Mouse (Mus musculus) hindbrain, postnatal 0 days (tissue): ENCODE data around the gene Sacs. TPM values are rescaled to one million over a fixed set of nuclear protein-coding genes. Genes with fewer than 3 reads are reported as not detected.

ENCODE experiments used
- ATAC-seq: fragments of 200-750 bp; cut with Nextera tagmentation; 2 replicates; pipeline ENCODE4 v1.8.0; 2017; ENCODE audit warnings: mild to moderate bottlenecking, moderate TSS enrichment, moderate library complexity
- DNase-seq: peaks from one replicate; pipeline ENCODE4 v3.0.0-alpha.2; 2015; ENCODE audit warnings: low spot score
- H3K27ac ChIP-seq: fragments of 300-500 bp; sonication (generic); 2 replicates; pipeline ENCODE4 v1.5.1; 2014; ENCODE audit warnings: mild to moderate bottlenecking
- H3K27me3 ChIP-seq: fragments of 300-500 bp; sonication (generic); 2 replicates; pipeline ENCODE4 v1.6.1; 2014; ENCODE audit warnings: low read length, mixed read lengths; ENCODE audit not compliant: insufficient read depth
- H3K36me3 ChIP-seq: fragments of 300-500 bp; sonication (generic); 2 replicates; pipeline ENCODE4 v1.6.1; 2014; ENCODE audit warnings: low read length, mixed read lengths; ENCODE audit not compliant: insufficient read depth
- H3K4me1 ChIP-seq: fragments of 300-500 bp; sonication (generic); 2 replicates; pipeline ENCODE4 v1.6.1; 2014; ENCODE audit warnings: antibody characterized with exemption, low read length, mixed read lengths; ENCODE audit not compliant: insufficient read depth
- H3K4me2 ChIP-seq: fragments of 300-500 bp; sonication (generic); 2 replicates; pipeline ENCODE4 v1.6.1; 2014; ENCODE audit warnings: low read depth, mild to moderate bottlenecking, low read length, moderate library complexity, mixed read lengths
- H3K4me3 ChIP-seq: fragments of 300-500 bp; sonication (generic); 2 replicates; pipeline ENCODE4 v1.5.1; 2014; ENCODE audit warnings: low read length
- H3K9ac ChIP-seq: fragments of 300-500 bp; sonication (generic); replicated peaks from 2 replicates; pipeline ENCODE4 v1.6.1; 2014; ENCODE audit warnings: mild to moderate bottlenecking, low read length, moderate library complexity, mixed read lengths
- H3K9me3 ChIP-seq: fragments of 300-500 bp; sonication (generic); 2 replicates; pipeline ENCODE4 v1.6.1; 2016; ENCODE audit warnings: low read length, mixed read lengths
- CTCF ChIP-seq: IDR thresholded peaks from 2 replicates; pipeline ENCODE4 v1.5.1; 2016; ENCODE audit warnings: antibody characterized with exemption, control low read depth, low read depth
- WGBS: fragments of 180-500 bp; shearing (Covaris S2); extraction: QIAGEN DNeasy Blood & Tissue Kit; methylation state at CpG from one replicate; pipeline ENCODE4 v1.1.7; 2014; 5-methylcytosine and 5-hydroxymethylcytosine counted together
- polyA plus RNA-seq: library from polyadenylated mRNA; unstranded; fragments of >200 nt; fragmentation: Nextera tagmentation; extraction: Ambion mirVana; gene quantifications from 2 replicates; pipeline ENCODE4 v1.2.1, GENCODE M21; 2015
- total RNA-seq: library from RNA; depleted of rRNA; stranded (reverse); fragments of >200 nt; gene quantifications from 2 replicates; pipeline ENCODE4 v1.2.3, GENCODE M21; 2014

The Sacs gene
- total and polyA plus RNA-seq, 2 experiments from 2014 or later = 7.2 to 37.7 TPM

DNA sequence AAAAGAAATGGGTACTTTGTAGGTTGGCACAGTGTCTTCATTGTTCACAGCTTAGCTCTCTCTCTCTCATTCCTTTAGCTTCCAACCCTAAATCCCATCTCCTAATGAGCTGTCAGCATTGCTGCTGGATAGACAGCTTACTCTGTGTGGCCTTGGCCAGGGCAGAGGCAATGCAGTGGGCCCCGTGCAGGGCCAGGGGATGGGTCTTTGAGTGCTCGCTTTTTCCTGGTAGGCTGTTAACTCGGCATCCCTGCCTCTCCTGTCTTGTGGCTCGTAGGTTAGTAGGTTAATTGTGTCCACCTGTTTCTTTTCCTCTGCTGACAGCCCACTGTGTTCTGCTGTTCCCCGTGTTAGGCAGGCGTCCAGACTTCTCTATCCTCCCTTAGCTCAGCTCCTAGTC is 84.2 kb downstream of the Sacs start:
- ATAC-seq = no peak
- DNase-seq = no peak
- Histone ChIP-seq H3K9ac (no peak overlapping the region), H3K9me3 (no peaks in the 10 kb centered on the region), H3K4me1 (no peaks in the 10 kb centered on the region), H3K4me2 (no peak overlapping the region), H3K36me3 (no peaks in the 10 kb centered on the region), H3K4me3 (no peak overlapping the region), H3K27me3 (no peaks in the 10 kb centered on the region), H3K27ac (no peak overlapping the region)
- WGBS = 56% methylated on average over 6 of the region's 6 CpGs
- TF ChIP-seq CTCF = no peak

GRCm38 (mm10) chr14:61223740-61224139 is 85.5 kb downstream of the Sacs start:
- Histone ChIP-seq H3K27ac (no peak overlapping the region), H3K4me3 (no peak overlapping the region), H3K27me3 (no peaks in the 10 kb centered on the region), H3K4me2 (no peak overlapping the region), H3K36me3 (no peaks in the 10 kb centered on the region), H3K4me1 (no peaks in the 10 kb centered on the region), H3K9ac (no peak overlapping the region), H3K9me3 (no peaks in the 10 kb centered on the region)
- DNase-seq = no peak
- no peak for ATAC-seq
- TF ChIP-seq CTCF = no peak
- WGBS = 67% methylated on average over 4 of the region's 4 CpGs

- Histone ChIP-seq H3K4me1 (no peaks in the 10 kb centered on the region), H3K4me3 (no peak overlapping the region), H3K27me3 (no peaks in the 10 kb centered on the region), H3K9ac (no peak overlapping the region), H3K4me2 (no peak overlapping the region), H3K27ac (no peak overlapping the region), H3K36me3 (no peaks in the 10 kb centered on the region), H3K9me3 (no peaks in the 10 kb centered on the region)
- DNase-seq (peak; percentile 5), ATAC-seq (no peak)
- TF ChIP-seq CTCF = no peak
- WGBS = 61% methylated on average over 5 of the region's 5 CpGs
Observed at GRCm38 (mm10) chr14:61224387-61225077, 86.3 kb downstream of the Sacs start.

- ATAC-seq (no peak), DNase-seq (no peak)
- Histone ChIP-seq H3K9me3 (no peaks in the 10 kb centered on the region), H3K36me3 (no peaks in the 10 kb centered on the region), H3K4me3 (no peak overlapping the region), H3K4me1 (no peaks in the 10 kb centered on the region), H3K4me2 (no peak overlapping the region), H3K9ac (no peak overlapping the region), H3K27me3 (no peaks in the 10 kb centered on the region), H3K27ac (no peak overlapping the region)
- WGBS = 75% methylated on average over 1 of the region's 1 CpGs
- no peak for TF ChIP-seq CTCF
Observed at GRCm38 (mm10) chr14:61226151-61226550, 87.9 kb downstream of the Sacs start.

GRCm38 (mm10) chr14:61229763-61230162 is 91.5 kb downstream of the Sacs start:
- H3K4me1 ChIP-seq = no peaks in the 10 kb centered on the region
- whole genome bisulfite sequencing = 87% methylated on average over 5 of the region's 5 CpGs
- H3K9me3 ChIP-seq = no peaks in the 10 kb centered on the region
- DNase-seq = no peak
- no peak for ATAC-seq
- no peak overlapping the region for H3K9ac ChIP-seq
- H3K27me3 ChIP-seq = no peaks in the 10 kb centered on the region
- H3K36me3 ChIP-seq = no peaks in the 10 kb centered on the region
- TF ChIP-seq CTCF = no peak
- no peak overlapping the region for H3K27ac ChIP-seq
- H3K4me3 ChIP-seq = no peak overlapping the region
- no peak overlapping the region for H3K4me2 ChIP-seq

GRCm38 (mm10) chr14:61230179-61230578 is 91.9 kb downstream of the Sacs start:
- WGBS = 99% methylated on average over 4 of the region's 4 CpGs
- Histone ChIP-seq H3K9ac (no peak overlapping the region), H3K4me1 (no peaks in the 10 kb centered on the region), H3K36me3 (no peaks in the 10 kb centered on the region), H3K9me3 (no peaks in the 10 kb centered on the region), H3K27ac (no peak overlapping the region), H3K4me2 (no peak overlapping the region), H3K4me3 (no peak overlapping the region), H3K27me3 (no peaks in the 10 kb centered on the region)
- no peak for TF ChIP-seq CTCF
- DNase-seq (no peak), ATAC-seq (no peak)

DNA sequence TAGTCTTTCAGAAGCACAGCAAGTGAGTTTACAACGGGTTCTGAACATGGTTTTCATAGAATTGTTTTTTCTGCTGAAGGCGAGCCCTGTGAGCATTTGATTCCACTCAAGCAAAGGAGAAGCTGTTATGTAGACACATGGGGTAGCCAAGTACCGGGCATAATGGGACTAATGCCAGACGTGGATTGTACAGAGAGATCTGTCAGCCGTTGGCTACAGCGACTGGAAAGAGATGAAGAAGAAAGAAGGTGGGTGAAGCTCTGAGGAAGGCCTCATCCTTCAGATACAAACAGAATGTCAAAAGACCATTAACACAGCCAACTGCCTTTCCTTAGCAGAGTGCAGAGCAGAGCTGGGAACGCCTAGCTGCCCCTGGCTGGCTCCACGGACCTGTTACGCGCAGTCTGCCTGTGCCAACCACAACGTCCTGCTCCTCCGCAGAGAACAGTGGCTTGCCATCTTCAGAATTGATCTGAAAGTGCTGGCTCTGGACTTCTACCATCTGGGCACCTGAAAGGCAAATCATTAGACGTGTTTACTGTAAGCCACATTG is 93.8 kb downstream of the Sacs start:
- TF ChIP-seq CTCF = no peak
- H3K27ac ChIP-seq = no peak overlapping the region; the same call in 1 of the 2 replicates
- H3K4me1 ChIP-seq = no peaks in the 10 kb centered on the region
- DNase-seq (peak; percentile 60), ATAC-seq (no peak)
- no peaks in the 10 kb centered on the region for H3K9me3 ChIP-seq
- no peak overlapping the region for H3K9ac ChIP-seq
- H3K27me3 ChIP-seq = no peaks in the 10 kb centered on the region
- no peak overlapping the region for H3K4me3 ChIP-seq
- H3K4me2 ChIP-seq = no peak overlapping the region; the same call in 1 of the 2 replicates
- 56% methylated on average over 13 of the region's 13 CpGs for WGBS
- H3K36me3 ChIP-seq = no peaks in the 10 kb centered on the region
